Mouse (Mus musculus) spleen, embryonic (tissue): ENCODE data around the gene B3gnt2.
"Not testable (repeated sequence)": the region's sequence is repeated elsewhere in the genome, so short reads cannot be mapped to it uniquely, and the experiment has no call there.

Experiments used
- CTCF ChIA-PET: fragments of 350-600 bp; sonication (Branson Sonifier 250); formaldehyde crosslinking; loops from one replicate; lab custom pipeline; 2022; lab: Charles Lee

B3gnt2 gene

GRCm38 (mm10) chr11:22739497-22740288 lies 121.1 kb downstream of the B3gnt2 start:
- CTCF ChIA-PET = no interaction called here

DNA sequence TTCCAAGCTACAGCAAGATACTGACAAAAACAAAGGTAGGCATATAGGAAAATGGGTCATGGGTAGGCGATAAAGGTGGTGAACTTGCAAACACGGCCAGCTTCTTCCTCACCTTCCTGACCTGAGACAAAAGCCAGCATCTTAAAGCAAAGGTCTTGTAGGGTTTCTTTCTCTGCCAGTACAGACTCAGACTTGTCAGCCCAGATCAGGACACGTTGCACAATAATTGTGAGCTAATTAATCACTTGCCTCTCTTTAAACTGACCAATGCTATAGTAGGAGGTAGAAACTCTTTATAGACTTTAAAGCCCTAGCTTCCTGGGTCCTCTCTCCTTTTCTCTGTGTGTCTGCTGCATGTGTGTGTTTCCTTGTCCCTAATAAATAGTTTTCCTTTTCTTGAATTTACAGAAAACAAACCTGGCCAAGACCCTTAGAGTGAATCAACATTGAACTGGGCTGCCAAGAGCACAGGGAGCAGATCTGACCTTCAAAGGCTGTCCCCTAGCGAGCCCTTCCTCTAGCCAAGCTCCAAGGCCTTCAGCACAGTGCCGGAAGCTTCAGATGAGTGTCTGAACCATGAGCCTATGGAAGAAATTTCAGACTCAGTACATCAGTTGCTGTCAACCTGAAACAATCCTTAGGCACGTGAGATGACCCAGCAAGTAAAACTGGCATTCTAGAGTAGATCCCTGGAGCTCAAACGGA lies 124.1 kb downstream of the B3gnt2 start:
- CTCF ChIA-PET = no interaction called here

- CTCF ChIA-PET = not testable (repeated sequence)
Observed at GRCm38 (mm10) chr11:22735128-22735527, 125.6 kb downstream of the B3gnt2 start.

- CTCF ChIA-PET = interaction anchor here (0.7 kb wide), 1 partner anchor 1028 kb away, joined by 9 read pairs; no protein-coding TSS in a partner anchor
Observed at GRCm38 (mm10) chr11:22733936-22734335, 126.8 kb downstream of the B3gnt2 start.

GRCm38 (mm10) chr11:22732907-22733306 lies 127.9 kb downstream of the B3gnt2 start:
- CTCF ChIA-PET = no interaction called here

DNA sequence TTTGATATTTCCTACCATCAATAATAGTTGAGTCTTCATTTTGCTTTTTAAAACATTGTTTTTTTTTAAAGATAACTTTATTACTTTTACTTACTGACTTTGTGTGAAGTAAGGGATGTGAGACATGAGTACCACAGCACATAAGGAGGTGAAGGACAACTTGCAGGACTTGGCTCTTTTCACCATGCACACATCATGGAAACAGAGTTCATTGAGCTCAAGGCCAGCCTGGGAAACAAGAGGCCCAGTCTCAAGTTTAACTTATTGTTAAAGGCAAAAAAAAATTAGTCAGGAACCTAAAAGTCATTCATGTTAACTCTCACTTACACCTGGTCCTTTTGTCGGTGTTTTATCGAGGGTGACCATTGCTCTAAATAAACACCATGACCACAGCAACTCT lies 137.7 kb downstream of the B3gnt2 start:
- CTCF ChIA-PET = no interaction called here

- CTCF ChIA-PET = no interaction called here
Observed at GRCm38 (mm10) chr11:22720096-22720495, 140.7 kb downstream of the B3gnt2 start.

DNA sequence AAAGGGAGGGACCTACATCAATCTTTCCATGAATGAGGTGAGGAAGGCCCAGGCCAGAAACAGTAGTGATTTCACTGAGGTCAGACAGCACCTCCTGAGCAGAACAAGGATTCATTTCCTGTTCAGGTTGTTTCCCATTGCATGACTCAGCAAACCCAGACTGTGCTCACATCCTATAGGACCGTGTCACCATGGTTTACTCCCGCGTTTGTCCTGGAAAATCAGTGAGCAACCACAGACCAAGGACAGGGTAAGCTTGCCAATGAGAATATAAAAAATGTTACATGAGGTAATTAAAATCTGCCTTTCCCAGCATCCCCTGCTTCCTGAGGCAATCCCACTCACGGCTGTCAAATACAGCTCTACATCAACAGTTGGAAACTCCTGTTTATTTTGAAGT lies 141.2 kb downstream of the B3gnt2 start:
- CTCF ChIA-PET = no interaction called here

DNA sequence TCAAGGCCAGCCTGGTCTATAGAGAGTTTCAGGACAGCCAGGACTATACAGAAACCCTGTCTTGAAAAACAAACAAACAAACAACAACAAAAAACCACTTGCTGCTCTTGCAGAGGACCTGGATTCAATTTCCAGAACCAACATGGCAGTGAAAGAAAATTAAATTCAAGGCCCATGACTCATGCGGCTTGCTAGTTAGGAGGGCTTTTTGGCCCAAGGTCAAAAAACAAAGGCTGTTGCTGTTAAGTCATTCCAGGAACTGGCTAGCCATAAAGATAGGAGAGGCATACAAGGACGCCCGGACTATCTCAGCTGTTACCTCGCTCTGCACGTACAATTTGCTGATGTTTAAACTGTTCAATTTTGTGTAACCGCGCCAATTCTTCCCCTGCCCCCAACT lies 142.7 kb downstream of the B3gnt2 start:
- CTCF ChIA-PET = no interaction called here

DNA sequence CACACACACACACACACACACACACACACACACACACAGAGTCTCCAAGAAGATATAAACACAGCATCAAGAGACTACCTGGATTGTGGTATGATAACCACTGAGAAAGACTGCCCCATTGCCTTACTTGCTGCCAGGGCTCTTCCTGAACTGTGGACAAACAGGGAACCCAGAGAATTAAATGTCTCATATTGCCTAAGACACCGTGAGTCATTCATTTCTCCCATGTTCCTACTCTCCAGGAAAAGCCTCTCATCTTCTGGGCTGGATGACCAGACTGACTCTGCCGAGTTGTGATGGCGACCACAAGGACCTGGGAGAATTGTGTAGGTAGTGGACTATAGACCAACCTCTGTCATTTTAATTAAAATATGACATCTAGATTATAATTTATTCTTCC lies 149.4 kb downstream of the B3gnt2 start:
- CTCF ChIA-PET = interaction anchor here (0.7 kb wide), 1 partner anchor 74 kb away, joined by 3 read pairs; no protein-coding TSS in a partner anchor

DNA sequence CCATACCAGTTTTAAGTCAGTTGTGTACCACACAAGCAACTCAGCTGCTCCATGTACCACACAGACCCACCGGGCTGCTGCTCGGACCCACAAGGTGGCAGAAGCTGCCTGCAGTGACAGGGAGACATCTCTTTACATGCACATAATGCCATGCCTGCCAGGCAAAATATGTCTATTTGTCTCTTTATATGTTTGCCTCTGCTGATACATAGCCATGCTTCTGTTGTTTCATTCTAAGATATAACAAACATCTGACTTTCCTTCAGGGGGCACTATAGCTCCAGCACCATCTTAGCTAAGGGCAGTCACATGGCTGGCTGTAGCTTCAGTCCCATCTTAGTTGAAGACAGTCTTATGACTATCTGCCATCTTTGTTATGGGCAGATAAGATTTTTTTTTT lies 150.2 kb downstream of the B3gnt2 start:
- CTCF ChIA-PET = interaction anchor here (0.6 to 0.7 kb wide), 2 partner anchors 41 to 75 kb away, joined by 3 to 5 read pairs; no protein-coding TSS in a partner anchor
